Mouse (Mus musculus): ENCODE measurements at regions not wholly inside any gene's neighbourhood (a gene's known extent, or its start where the extent isn't known, plus 50 kb on each side); places are given as distances from the start of the nearest gene placed in this dataset.

- no peak overlapping the region for H3K27ac ChIP-seq (ENCODE audit: control insufficient read depth, low read depth, low read length)
- H3K27me3 ChIP-seq (ENCODE audit: control insufficient read depth in 1 of 2, insufficient read depth in 2 of 2, low read length in 2 of 2): no peaks in the 10 kb centered on the region
- H3K9me3 ChIP-seq (replicated peaks; ENCODE audit: insufficient read depth, low read length): no peaks in the 10 kb centered on the region
- H3K4me1 ChIP-seq (ENCODE audit: control insufficient read depth in 1 of 2, insufficient read depth in 2 of 2, low read length in 2 of 2): no peaks in the 10 kb centered on the region
- no peak overlapping the region for H3K9ac ChIP-seq (ENCODE audit: control insufficient read depth, low read depth, low read length, poor library complexity, severe bottlenecking)
- no peak overlapping the region for H3K4me3 ChIP-seq (ENCODE audit: control insufficient read depth in 1 of 2, insufficient read depth in 1 of 2, low read depth in 2 of 2, low read length in 2 of 2)
- no peak for TF ChIP-seq ELF1 (IDR thresholded peaks at IDR 0.05; ENCODE audit: low read depth, low read length)
- no peak for TF ChIP-seq ETS1 (IDR thresholded peaks at IDR 0.05; ENCODE audit: low read depth, low read length)
- no peak for TF ChIP-seq SIN3A (IDR thresholded peaks at IDR 0.05; ENCODE audit: low read length)
- TF ChIP-seq E2F4 (IDR thresholded peaks at IDR 0.05; ENCODE audit: borderline replicate concordance, low read depth, low read length): no peak
- TF ChIP-seq ZKSCAN1 (IDR thresholded peaks at IDR 0.05; ENCODE audit: low read depth, low read length): no peak
- TF ChIP-seq MXI1 (IDR thresholded peaks at IDR 0.05; ENCODE audit: low read depth, low read length): no peak
- TF ChIP-seq GATA1 (IDR thresholded peaks at IDR 0.05; ENCODE audit: low read depth, low read length): no peak
- no peak for TF ChIP-seq TAL1 (IDR thresholded peaks at IDR 0.05; ENCODE audit: low read length)
- TF ChIP-seq BHLHE40 (IDR thresholded peaks at IDR 0.05; ENCODE audit: borderline replicate concordance, low read depth, low read length): no peak
- no peak for TF ChIP-seq POLR2AphosphoS2 (IDR thresholded peaks at IDR 0.05; ENCODE audit: low read length)
- no peak for TF ChIP-seq CHD1 (IDR thresholded peaks at IDR 0.05; ENCODE audit: low read depth, low read length)
- no peak for TF ChIP-seq MYC (IDR thresholded peaks at IDR 0.05; ENCODE audit: low read depth, low read length)
- H3K36me3 ChIP-seq (ENCODE audit: control insufficient read depth in 1 of 2, insufficient read depth in 2 of 2, low read length in 2 of 2): no peaks in the 10 kb centered on the region
- DNase-seq (ENCODE audit: low read depth, low spot score): no peak
- no peaks in the 10 kb centered on the region for H3K79me2 ChIP-seq (ENCODE audit: control insufficient read depth, insufficient read depth, low read length, poor library complexity)
Observed at GRCm38 (mm10) chr6:84436716-84437115, 157.0 kb downstream of the Cyp26b1 start.

- DNase-seq (ENCODE audit: low read depth, low spot score): no peak
- no peak overlapping the region for H3K27ac ChIP-seq (ENCODE audit: control insufficient read depth, low read depth, low read length)
- TF ChIP-seq RAD21 (IDR thresholded peaks at IDR 0.05; ENCODE audit: low read depth, low read length) (no peak), ZC3H11A (IDR thresholded peaks at IDR 0.05; ENCODE audit: low read depth, low read length) (no peak), SIN3A (IDR thresholded peaks at IDR 0.05; ENCODE audit: low read length) (no peak), CTCF (IDR thresholded peaks at IDR 0.05 in 2 of 3, conservative IDR thresholded peaks at IDR 0.05 in 1 of 3; ENCODE audit: control insufficient read depth in 1 of 3, insufficient read depth in 1 of 3, low read depth in 2 of 3, low read length in 3 of 3, poor library complexity in 1 of 3, severe bottlenecking in 1 of 3) (no peak), ZMIZ1 (IDR thresholded peaks at IDR 0.05; ENCODE audit: low read depth, low read length) (no peak), MYC (IDR thresholded peaks at IDR 0.05; ENCODE audit: low read depth, low read length) (no peak), POLR2AphosphoS2 (IDR thresholded peaks at IDR 0.05; ENCODE audit: low read length) (no peak), MXI1 (IDR thresholded peaks at IDR 0.05; ENCODE audit: low read depth, low read length) (no peak), MEF2A (IDR thresholded peaks at IDR 0.05; ENCODE audit: extremely low read depth, insufficient replicate concordance, low read depth, low read length, poor library complexity, severe bottlenecking) (no peak), BHLHE40 (IDR thresholded peaks at IDR 0.05; ENCODE audit: borderline replicate concordance, low read depth, low read length) (no peak), NRF1 (IDR thresholded peaks at IDR 0.05; ENCODE audit: insufficient read depth, low read depth, low read length, poor library complexity, severe bottlenecking) (no peak), HCFC1 (IDR thresholded peaks at IDR 0.05; ENCODE audit: low read depth, low read length) (no peak), NELFE (IDR thresholded peaks at IDR 0.05; ENCODE audit: low read depth, low read length) (no peak), TBP (IDR thresholded peaks at IDR 0.05; ENCODE audit: low read depth, low read length) (no peak)
- no peaks in the 10 kb centered on the region for H3K36me3 ChIP-seq (ENCODE audit: control insufficient read depth in 1 of 2, insufficient read depth in 2 of 2, low read length in 2 of 2)
- H3K4me1 ChIP-seq (ENCODE audit: control insufficient read depth in 1 of 2, insufficient read depth in 2 of 2, low read length in 2 of 2): no peaks in the 10 kb centered on the region
- H3K9ac ChIP-seq (ENCODE audit: control insufficient read depth, low read depth, low read length, poor library complexity, severe bottlenecking): no peak overlapping the region
- no peaks in the 10 kb centered on the region for H3K79me2 ChIP-seq (ENCODE audit: control insufficient read depth, insufficient read depth, low read length, poor library complexity)
- no peak overlapping the region for H3K4me3 ChIP-seq (ENCODE audit: control insufficient read depth in 1 of 2, insufficient read depth in 1 of 2, low read depth in 2 of 2, low read length in 2 of 2)
- no peaks in the 10 kb centered on the region for H3K9me3 ChIP-seq (replicated peaks; ENCODE audit: insufficient read depth, low read length)
- no peaks in the 10 kb centered on the region; a peak in 2 of 4 replicates for H3K27me3 ChIP-seq (ENCODE audit: control insufficient read depth in 1 of 2, insufficient read depth in 2 of 2, low read length in 2 of 2)
Observed at GRCm38 (mm10) chr6:84434532-84434931, 159.2 kb downstream of the Cyp26b1 start.
